Mouse (Mus musculus) kidney, adult 2 months (tissue): ENCODE measurements at regions not wholly inside any gene's neighbourhood (a gene's known extent, or its start where the extent isn't known, plus 50 kb on each side); places are given as distances from the start of the nearest gene placed in this dataset.

Experiments used
- DNase-seq: peaks from one replicate; pipeline ENCODE4 v3.0.0; 2021
- H3K27ac ChIP-seq: fragments of 200-500 bp; 2 replicates; pipeline ENCODE4 v1.5.1; 2012; ENCODE audit warnings: low read depth, low read length, control low read depth, inconsistent platforms; ENCODE audit not compliant: insufficient read depth
- H3K27me3 ChIP-seq: fragments of 200-500 bp; replicated peaks from 2 replicates; pipeline ENCODE4 v1.6.1; 2012; ENCODE audit warnings: mild to moderate bottlenecking, moderate library complexity, low read length, inconsistent platforms; ENCODE audit not compliant: control insufficient read depth, insufficient read depth
- H3K36me3 ChIP-seq: fragments of 200-500 bp; 2 replicates; pipeline ENCODE4 v1.6.1; 2012; ENCODE audit warnings: mild to moderate bottlenecking, moderate library complexity, low read length, inconsistent platforms; ENCODE audit not compliant: control insufficient read depth, insufficient read depth
- H3K4me1 ChIP-seq: fragments of 200-500 bp; 2 replicates; pipeline ENCODE4 v1.6.1; 2011; ENCODE audit warnings: low read length; ENCODE audit not compliant: control insufficient read depth, insufficient read depth
- H3K4me3 ChIP-seq: fragments of 200-500 bp; 2 replicates; pipeline ENCODE4 v1.5.1; 2011; ENCODE audit warnings: mild to moderate bottlenecking, low read depth, low read length, control low read depth; ENCODE audit not compliant: insufficient read depth
- CTCF ChIP-seq: fragments of 200-500 bp; conservative IDR thresholded peaks from 2 replicates; pipeline ENCODE4 v1.5.1; 2011; ENCODE audit warnings: low read depth, mild to moderate bottlenecking, control low read depth, low read length, moderate library complexity, mixed read lengths; ENCODE audit not compliant: insufficient read depth, insufficient read length
- POLR2A ChIP-seq: fragments of 200-500 bp; IDR thresholded peaks from one replicate; pipeline ENCODE4 v1.6.1; 2011; ENCODE audit warnings: low read depth, low read length, control low read depth
- WGBS: fragments of 180-500 bp; shearing (Covaris S2); methylation state at CpG from one replicate; pipeline ENCODE4 v1.1.7; 2018; 5-methylcytosine and 5-hydroxymethylcytosine counted together

DNA sequence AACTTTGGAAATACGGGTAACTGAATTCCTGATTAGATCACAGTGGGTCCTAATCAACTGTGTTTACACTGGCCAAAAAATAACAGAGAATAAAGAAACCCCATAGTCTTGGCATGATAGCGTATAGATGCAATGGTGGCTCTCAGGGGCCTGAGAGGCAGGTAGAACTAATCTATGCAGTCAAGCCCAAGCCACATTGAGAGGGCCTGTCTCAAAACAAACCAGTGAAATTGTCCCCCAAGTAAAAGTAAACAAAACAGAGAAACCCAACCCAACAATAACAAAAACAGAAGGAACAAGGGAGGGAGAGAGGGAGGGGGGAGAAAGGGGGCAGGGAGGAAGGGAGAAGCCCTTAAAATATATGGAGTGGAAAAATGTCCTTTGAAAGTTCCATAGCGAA is 422.2 kb downstream of the Gja1 start:
- H3K4me3 ChIP-seq = no peak overlapping the region
- no peak for TF ChIP-seq CTCF
- TF ChIP-seq POLR2A = no peak
- WGBS = 72% methylated on average over 3 of the region's 3 CpGs
- H3K27ac ChIP-seq = no peak overlapping the region
- no peaks in the 10 kb centered on the region for H3K36me3 ChIP-seq
- H3K27me3 ChIP-seq = no peaks in the 10 kb centered on the region
- H3K4me1 ChIP-seq = no peaks in the 10 kb centered on the region
- no peak for DNase-seq

DNA sequence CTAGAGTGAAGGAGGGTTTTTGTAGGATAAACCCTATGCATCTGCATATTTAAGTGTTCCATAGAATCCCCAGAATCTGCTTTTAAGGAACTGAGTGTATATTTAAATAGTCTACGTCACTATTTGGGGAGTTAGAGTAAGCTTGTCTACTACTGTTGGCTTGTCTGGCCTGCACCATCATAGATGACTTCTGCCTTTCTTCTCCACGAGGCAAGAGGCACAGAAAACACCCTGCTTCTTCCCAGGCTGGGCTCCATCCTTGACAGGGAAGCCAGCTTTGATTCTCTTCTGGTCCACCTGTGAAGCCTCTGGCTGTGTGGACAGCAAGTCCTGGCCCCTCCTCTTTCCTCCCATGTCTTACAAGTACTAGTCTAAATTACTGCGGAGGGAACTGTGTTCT is 422.6 kb downstream of the Gja1 start:
- WGBS = 56% methylated on average over 3 of the region's 3 CpGs

DNA sequence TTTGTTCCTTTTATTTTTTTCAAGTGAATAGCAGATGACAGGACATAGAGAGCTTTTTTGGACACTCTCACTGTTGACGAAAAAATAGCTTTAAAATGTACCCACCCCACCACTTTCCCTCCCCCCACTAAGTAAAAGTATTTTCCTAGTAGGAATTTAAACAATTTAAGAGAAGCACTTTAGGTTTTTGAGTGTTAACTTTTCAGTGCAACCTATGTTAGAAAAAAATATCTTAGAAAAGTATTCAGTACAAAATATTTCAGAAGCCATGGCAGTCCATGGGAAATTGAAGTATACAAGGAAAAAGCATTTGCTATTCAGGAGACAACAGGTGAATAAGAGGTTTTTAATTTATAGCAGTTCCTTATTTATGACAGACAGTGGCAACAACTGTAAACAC is 431.9 kb downstream of the Gja1 start:
- no peaks in the 10 kb centered on the region for H3K36me3 ChIP-seq
- 85% methylated on average over 1 of the region's 1 CpGs for WGBS

More for the DNA sequence above, 422.6 kb downstream of the Gja1 start:
- no peaks in the 10 kb centered on the region for H3K36me3 ChIP-seq
- H3K27ac ChIP-seq = no peak overlapping the region
- no peak overlapping the region for H3K4me3 ChIP-seq
- no peaks in the 10 kb centered on the region for H3K4me1 ChIP-seq
- DNase-seq = no peak
- TF ChIP-seq POLR2A = no peak
- no peak for TF ChIP-seq CTCF
- no peaks in the 10 kb centered on the region for H3K27me3 ChIP-seq

DNA sequence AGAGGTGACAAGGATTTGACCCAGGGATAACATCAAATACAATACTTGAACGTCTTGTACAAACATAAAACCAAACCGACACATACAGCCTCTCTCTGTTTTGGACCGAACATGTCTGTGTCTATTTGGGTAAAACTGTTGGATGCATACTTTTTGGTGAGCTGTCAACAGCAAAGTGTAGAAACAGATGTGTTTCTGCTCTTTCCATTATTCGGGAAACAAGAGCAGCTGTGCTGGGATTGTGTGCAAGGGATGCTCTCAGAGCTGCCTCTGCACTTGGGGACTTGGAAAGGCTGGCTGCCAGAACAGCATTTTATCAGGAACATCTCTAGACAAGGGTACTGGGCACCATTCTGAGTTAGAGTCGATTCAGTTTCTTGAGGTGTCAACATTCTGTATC is 445.0 kb downstream of the Gja1 start:
- TF ChIP-seq CTCF (no peak), POLR2A (no peak)
- WGBS = 63% methylated on average over 5 of the region's 5 CpGs
- H3K36me3 ChIP-seq = no peaks in the 10 kb centered on the region
- no peak overlapping the region for H3K27ac ChIP-seq
- no peak overlapping the region for H3K4me3 ChIP-seq
- H3K4me1 ChIP-seq = no peaks in the 10 kb centered on the region
- DNase-seq = no peak
- H3K27me3 ChIP-seq = no peaks in the 10 kb centered on the region

More for the DNA sequence above, 431.9 kb downstream of the Gja1 start:
- H3K4me3 ChIP-seq = no peak overlapping the region
- TF ChIP-seq CTCF (no peak), POLR2A (no peak)
- H3K27ac ChIP-seq = no peak overlapping the region
- DNase-seq = no peak
- H3K4me1 ChIP-seq = no peaks in the 10 kb centered on the region
- no peaks in the 10 kb centered on the region; the same call in 1 of the 2 replicates for H3K27me3 ChIP-seq

DNA sequence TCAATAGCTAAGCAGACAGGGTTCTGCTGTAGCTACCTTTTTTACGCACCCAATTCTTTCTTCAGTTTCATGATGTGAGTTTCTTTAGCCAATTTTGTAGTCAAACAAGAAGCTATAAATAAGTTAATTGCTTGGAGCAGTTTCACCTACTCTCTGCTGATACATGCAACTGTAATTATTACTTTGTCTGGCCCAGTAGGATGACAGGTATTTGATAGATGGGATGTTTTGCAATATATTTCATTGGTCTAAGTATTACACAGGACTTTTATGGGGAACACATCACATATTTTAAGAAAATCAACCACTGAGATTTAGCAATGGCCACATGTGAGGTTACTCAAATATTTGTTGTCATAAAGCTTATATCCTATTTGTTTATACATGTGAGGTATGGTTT is 454.2 kb downstream of the Gja1 start:
- no peak overlapping the region for H3K4me3 ChIP-seq
- DNase-seq = no peak
- no peak overlapping the region for H3K27ac ChIP-seq
- no peaks in the 10 kb centered on the region for H3K4me1 ChIP-seq
- TF ChIP-seq CTCF (no peak), POLR2A (no peak)
- WGBS = 92% methylated on average over 1 of the region's 1 CpGs
- no peaks in the 10 kb centered on the region for H3K36me3 ChIP-seq
- no peaks in the 10 kb centered on the region for H3K27me3 ChIP-seq

DNA sequence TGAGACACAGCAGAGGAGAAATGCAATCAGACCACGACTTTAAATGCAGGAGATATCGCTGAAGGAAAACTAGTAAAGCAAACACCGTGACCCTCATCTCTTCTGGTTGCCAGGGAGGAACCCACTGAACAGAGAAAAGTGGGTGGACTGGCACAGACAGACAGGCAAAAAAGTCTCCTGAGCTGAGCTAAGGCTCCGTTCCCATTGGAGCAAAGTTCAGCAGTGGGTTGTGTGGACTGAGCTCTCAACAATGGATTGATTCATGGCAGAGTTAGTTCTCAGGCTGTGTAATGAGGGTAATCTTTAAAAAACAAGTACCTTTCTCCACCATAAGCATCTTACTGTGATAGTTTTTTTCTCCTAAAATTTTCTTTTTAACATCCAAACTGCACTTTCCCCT is 454.8 kb downstream of the Gja1 start:
- no peak for DNase-seq
- Histone ChIP-seq H3K36me3 (no peaks in the 10 kb centered on the region), H3K4me3 (no peak overlapping the region), H3K4me1 (no peaks in the 10 kb centered on the region), H3K27ac (no peak overlapping the region), H3K27me3 (no peaks in the 10 kb centered on the region)
- TF ChIP-seq POLR2A (no peak), CTCF (no peak)
- WGBS = 46% methylated on average over 4 of the region's 4 CpGs

DNA sequence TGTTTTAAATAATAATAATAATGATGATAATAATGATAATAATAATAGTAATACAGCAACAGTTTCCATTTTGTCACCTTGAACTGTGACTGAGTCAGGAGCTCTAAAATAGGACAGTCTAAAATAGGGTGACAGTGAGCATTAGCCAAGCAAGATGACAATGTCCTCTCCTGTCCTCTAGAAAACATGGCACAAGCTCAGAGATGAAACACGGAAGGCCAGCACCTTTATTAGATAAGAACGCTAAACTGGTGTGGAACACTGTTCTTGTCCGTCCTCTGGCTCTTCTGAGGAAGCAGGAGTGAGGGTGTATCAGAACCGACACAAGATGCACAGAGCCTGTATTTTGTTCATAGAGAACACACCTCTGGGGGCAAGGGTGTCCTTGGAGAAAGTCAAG is 459.0 kb downstream of the Gja1 start:
- Histone ChIP-seq H3K36me3 (no peaks in the 10 kb centered on the region), H3K27ac (no peak overlapping the region), H3K4me1 (no peaks in the 10 kb centered on the region), H3K4me3 (no peak overlapping the region), H3K27me3 (no peaks in the 10 kb centered on the region)
- TF ChIP-seq POLR2A (no peak), CTCF (no peak)
- 96% methylated on average over 4 of the region's 4 CpGs for WGBS
- DNase-seq = no peak

DNA sequence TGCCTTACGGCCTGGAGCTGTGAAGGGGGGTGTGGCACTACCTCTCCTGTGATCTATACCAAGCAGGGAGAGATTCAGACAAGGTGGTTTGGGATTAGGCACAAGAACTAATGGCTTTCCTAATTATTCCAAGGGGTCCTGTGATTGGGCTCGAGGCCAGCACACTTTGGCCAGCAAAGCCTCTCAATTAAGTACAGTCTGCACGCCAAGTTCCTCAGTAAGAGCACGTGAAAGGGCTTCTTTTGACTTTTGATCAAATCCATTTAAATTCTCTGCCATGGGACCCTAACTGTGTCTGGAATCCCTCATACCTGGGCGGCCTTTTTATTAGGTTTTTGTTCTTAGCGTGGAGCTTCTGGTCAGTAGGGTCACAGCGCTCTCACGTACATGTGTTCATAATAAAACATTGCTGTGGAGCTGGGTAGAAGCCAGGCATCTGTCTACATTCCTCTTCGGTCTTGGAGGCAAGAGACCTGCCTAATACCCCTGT is 461.9 kb downstream of the Gja1 start:
- Histone ChIP-seq H3K27me3 (no peaks in the 10 kb centered on the region), H3K27ac (no peak overlapping the region), H3K4me1 (no peaks in the 10 kb centered on the region), H3K4me3 (no peak overlapping the region), H3K36me3 (no peaks in the 10 kb centered on the region)
- TF ChIP-seq POLR2A = no peak
- no peak for TF ChIP-seq CTCF
- no peak for DNase-seq
- 62% methylated on average over 9 of the region's 9 CpGs for WGBS
